In the genomic region with DNA sequence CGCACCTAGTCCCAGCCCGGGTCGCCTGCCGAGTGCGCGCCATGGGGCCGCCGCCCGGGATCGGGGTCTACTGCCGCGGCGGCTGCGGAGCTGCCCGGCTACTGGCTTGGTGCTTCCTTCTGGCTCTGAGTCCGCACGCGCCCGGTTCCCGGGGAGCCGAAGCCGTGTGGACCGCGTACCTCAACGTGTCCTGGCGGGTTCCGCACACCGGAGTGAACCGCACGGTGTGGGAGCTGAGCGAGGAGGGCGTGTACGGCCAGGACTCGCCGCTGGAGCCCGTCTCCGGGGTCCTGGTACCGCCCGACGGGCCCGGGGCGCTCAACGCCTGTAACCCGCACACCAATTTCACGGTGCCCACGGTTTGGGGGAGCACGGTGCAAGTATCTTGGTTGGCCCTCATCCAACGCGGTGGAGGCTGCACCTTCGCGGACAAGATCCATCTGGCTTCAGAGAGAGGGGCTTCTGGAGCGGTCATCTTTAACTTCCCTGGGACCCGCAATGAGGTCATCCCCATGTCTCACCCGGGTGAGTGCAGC, we compare ENCODE assay signal across 7 mouse cellular contexts. TPM values are rescaled to one million over a fixed set of nuclear protein-coding genes. Genes with fewer than 3 reads are reported as not detected.
DNase-seq lines count a peak whose midpoint lies in the region; ATAC-seq lines count a peak whose summit lies in the region.

No protein-coding gene starts in this region.

- no peaks in the 10 kb centered on the region for H3K4me1 ChIP-seq in lung, embryonic 15.5 days
- H3K4me1 ChIP-seq in brown adipose tissue, adult 24 weeks (ENCODE audit: control insufficient read depth, insufficient read depth, insufficient read length, low read length) = no peaks in the 10 kb centered on the region
- H3K4me1 ChIP-seq in forebrain, embryonic 16.5 days (replicated peaks; ENCODE audit: control insufficient read depth, insufficient read depth, low read length) = no peaks in the 10 kb centered on the region
- H3K4me1 ChIP-seq in limb, embryonic 10.5 days = no peaks in the 10 kb centered on the region
- no peaks in the 10 kb centered on the region for H3K4me1 ChIP-seq in midbrain, embryonic 13.5 days (replicated peaks)

- peak overlapping the region; percentile 47 for H3K9ac ChIP-seq in lung, embryonic 15.5 days
- peak overlapping the region; percentile 51 for H3K9ac ChIP-seq in forebrain, embryonic 16.5 days (replicated peaks; ENCODE audit: low read depth, low read length)
- peak overlapping the region; percentile 72 for H3K9ac ChIP-seq in midbrain, embryonic 13.5 days (replicated peaks)

- no peaks in the 10 kb centered on the region for H3K9me3 ChIP-seq in lung, embryonic 15.5 days
- H3K9me3 ChIP-seq in forebrain, embryonic 16.5 days (ENCODE audit: control insufficient read depth, low read length) = no peaks in the 10 kb centered on the region
- H3K9me3 ChIP-seq in limb, embryonic 10.5 days (replicated peaks) = no peaks in the 10 kb centered on the region
- H3K9me3 ChIP-seq in midbrain, embryonic 13.5 days = no peaks in the 10 kb centered on the region

- WGBS in lung, embryonic 15.5 days = 23% methylated on average over 34 of the region's 54 CpGs
- 17% methylated on average over 45 of the region's 54 CpGs for WGBS in forebrain, embryonic 16.5 days
- 16% methylated on average over 50 of the region's 54 CpGs for WGBS in limb, embryonic 10.5 days
- 24% methylated on average over 48 of the region's 54 CpGs for WGBS in midbrain, embryonic 13.5 days

- H3K36me3 ChIP-seq in lung, embryonic 15.5 days = no peaks in the 10 kb centered on the region
- H3K36me3 ChIP-seq in forebrain, embryonic 16.5 days (ENCODE audit: control insufficient read depth, insufficient read depth) = no peaks in the 10 kb centered on the region
- no peaks in the 10 kb centered on the region for H3K36me3 ChIP-seq in limb, embryonic 10.5 days
- no peaks in the 10 kb centered on the region for H3K36me3 ChIP-seq in midbrain, embryonic 13.5 days

- no peak overlapping the region for H3K27ac ChIP-seq in lung, embryonic 15.5 days
- H3K27ac ChIP-seq in brown adipose tissue, adult 24 weeks (replicated peaks; ENCODE audit: low read depth, low read length) = no peak overlapping the region
- H3K27ac ChIP-seq in forebrain, embryonic 16.5 days (ENCODE audit: low read length) = no peak overlapping the region
- peak overlapping the region; percentile 78 for H3K27ac ChIP-seq in limb, embryonic 10.5 days
- H3K27ac ChIP-seq in midbrain, embryonic 13.5 days = peak overlapping the region; percentile 14; the same call in 1 of the 2 replicates

- H3K4me2 ChIP-seq in lung, embryonic 15.5 days = peak overlapping the region; percentile 87
- H3K4me2 ChIP-seq in forebrain, embryonic 16.5 days (ENCODE audit: low read length) = peak overlapping the region; percentile 73
- peak overlapping the region; percentile 69 for H3K4me2 ChIP-seq in midbrain, embryonic 13.5 days (replicated peaks)

- peaks cover 10% of the 10 kb centered on the region for H3K27me3 ChIP-seq in lung, embryonic 15.5 days
- H3K27me3 ChIP-seq in forebrain, embryonic 16.5 days (replicated peaks; ENCODE audit: control insufficient read depth, insufficient read depth, low read length) = no peaks in the 10 kb centered on the region; the same call in 1 of the 2 replicates
- peaks cover 77% of the 10 kb centered on the region for H3K27me3 ChIP-seq in limb, embryonic 10.5 days (ENCODE audit: low read depth, poor library complexity, severe bottlenecking)
- H3K27me3 ChIP-seq in midbrain, embryonic 13.5 days = peaks cover 48% of the 10 kb centered on the region

- peak overlapping the region; percentile 59 for H3K4me3 ChIP-seq in lung, embryonic 15.5 days
- peak overlapping the region; percentile 62 for H3K4me3 ChIP-seq in brown adipose tissue, adult 24 weeks (ENCODE audit: insufficient read depth, low read depth, low read length)
- H3K4me3 ChIP-seq in forebrain, embryonic 16.5 days (replicated peaks; ENCODE audit: low read length) = peak overlapping the region; percentile 52
- H3K4me3 ChIP-seq in limb, embryonic 10.5 days = peak overlapping the region; percentile 63
- H3K4me3 ChIP-seq in midbrain, embryonic 13.5 days (replicated peaks) = peak overlapping the region; percentile 56

- peak; percentile 80 for ATAC-seq in lung, embryonic 15.5 days (ENCODE audit: borderline replicate concordance, extremely low read depth, low FRiP score, low TSS enrichment)
- peak; percentile 80 for ATAC-seq in forebrain, embryonic 16.5 days
- ATAC-seq in midbrain, embryonic 13.5 days = peak; percentile 93

- no peak for DNase-seq in lung, postnatal 10 days
- DNase-seq in limb, embryonic 10.5 days (ENCODE audit: low spot score) = peak; percentile 59
- DNase-seq in cerebellum, postnatal 4 days (ENCODE audit: low spot score in 2 of 2) = no peak

RNA-seq across cellular contexts. Expression of gene Rnf128, which starts 47.7 kb away (rescaled TPM):
- polyA plus RNA-seq in lung, embryonic 15.5 days (2015; fragmentation: Nextera tagmentation; extraction: Ambion mirVana) = 4.8 and 5.2 TPM in 2 replicates
- 1.9 and 2.7 TPM in 2 replicates for polyA plus RNA-seq in brown adipose tissue, adult 24 weeks (2012; ENCODE audit: insufficient read depth, insufficient read length, missing spikeins)
- 4.1 TPM in 2 replicates for polyA plus RNA-seq in forebrain, embryonic 16.5 days (2015; fragmentation: Nextera tagmentation; extraction: Ambion mirVana)
- 3.4 and 3.7 TPM in 2 replicates for polyA plus RNA-seq in limb, embryonic 10.5 days (2016; fragmentation: Nextera tagmentation; extraction: Ambion mirVana)
- 1.9 TPM in 2 replicates for polyA plus RNA-seq in midbrain, embryonic 13.5 days (2015; fragmentation: Nextera tagmentation; extraction: Ambion mirVana)

Comparison
In these comparisons a context has a peak if more than half of its experiments do, and no peak if none do; other contexts are left out.
1. H3K27ac ChIP-seq: peak in limb, embryonic 10.5 days (single experiment) and midbrain, embryonic 13.5 days (single experiment); none in lung, embryonic 15.5 days (single experiment), brown adipose tissue, adult 24 weeks (single experiment) and forebrain, embryonic 16.5 days (single experiment).
2. Peak in every context shown above with its lines, with median percentiles within 50 percentile points of each other: ATAC-seq, H3K4me2 ChIP-seq, H3K4me3 ChIP-seq and H3K9ac ChIP-seq.